Mouse (Mus musculus) stomach, postnatal 0 days (tissue): ENCODE data around the gene Slc7a15.

Source experiments
- CTCF ChIP-seq: IDR thresholded peaks from 2 replicates; pipeline ENCODE4 v1.5.1; 2016; ENCODE audit warnings: antibody characterized with exemption, low read depth, mild to moderate bottlenecking, moderate library complexity
- EP300 ChIP-seq: optimal IDR thresholded peaks from 2 replicates; pipeline ENCODE3; 2016; ENCODE audit warnings: antibody characterized with exemption

DNA sequence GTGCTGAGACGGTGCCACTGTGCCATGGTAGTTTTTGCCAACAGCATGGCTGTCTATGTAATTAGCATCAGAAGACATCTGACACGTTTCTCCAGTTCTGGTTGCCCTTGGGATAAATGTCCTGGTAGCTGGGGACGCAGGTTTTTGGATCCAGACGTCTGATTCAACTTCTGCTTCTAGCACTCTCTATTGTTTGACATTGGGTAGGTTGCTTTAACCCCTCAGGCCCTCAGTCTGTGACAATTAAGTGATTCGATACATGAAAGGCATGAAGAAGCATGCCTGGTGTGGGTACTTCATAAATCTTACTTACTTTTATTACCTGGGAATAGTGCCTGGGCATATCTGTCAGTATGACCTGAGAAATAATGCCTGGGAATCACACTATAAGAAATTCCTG, 74.8 kb downstream of the Slc7a15 start:
- TF ChIP-seq CTCF: no peak
- TF ChIP-seq EP300: no peak
